Mouse (Mus musculus) thymus, adult 2 months (tissue): ENCODE data around the gene Pdss2. TPM values are rescaled to one million over a fixed set of nuclear protein-coding genes. Genes with fewer than 3 reads are reported as not detected.

Source experiments
- DNase-seq: peaks from one replicate; pipeline ENCODE4 v3.0.0; 2021
- H3K27ac ChIP-seq: fragments of 200-500 bp; 2 replicates; pipeline ENCODE4 v1.5.1; 2012; ENCODE audit warnings: low read length, control low read depth; ENCODE audit not compliant: control insufficient read depth, insufficient read depth
- H3K27me3 ChIP-seq: fragments of 200-500 bp; 2 replicates; pipeline ENCODE4 v1.6.1; 2012; ENCODE audit warnings: mild to moderate bottlenecking, low read length, moderate library complexity, mixed read lengths; ENCODE audit not compliant: control insufficient read depth, insufficient read depth
- H3K36me3 ChIP-seq: fragments of 200-500 bp; 2 replicates; pipeline ENCODE4 v1.6.1; 2012; ENCODE audit warnings: mild to moderate bottlenecking, low read length, moderate library complexity; ENCODE audit not compliant: control insufficient read depth, insufficient read depth
- H3K4me1 ChIP-seq: fragments of 200-500 bp; replicated peaks from 2 replicates; pipeline ENCODE4 v1.6.1; 2012; ENCODE audit warnings: low read length; ENCODE audit not compliant: control insufficient read depth, insufficient read depth
- H3K4me3 ChIP-seq: fragments of 200-500 bp; 2 replicates; pipeline ENCODE4 v1.5.1; 2012; ENCODE audit warnings: mild to moderate bottlenecking, low read length, control low read depth, moderate library complexity; ENCODE audit not compliant: control insufficient read depth, insufficient read depth
- CTCF ChIP-seq: fragments of 200-500 bp; IDR thresholded peaks from 2 replicates; pipeline ENCODE4 v1.5.1; 2012; ENCODE audit warnings: mild to moderate bottlenecking, control low read depth, low read length, moderate library complexity, borderline replicate concordance; ENCODE audit not compliant: control insufficient read depth, poor library complexity, insufficient read depth; ENCODE audit errors: extremely low read depth
- POLR2A ChIP-seq: fragments of 200-500 bp; IDR thresholded peaks from 2 replicates; pipeline ENCODE4 v1.6.1; 2012; ENCODE audit warnings: mild to moderate bottlenecking, low read length, control low read depth, moderate library complexity; ENCODE audit not compliant: control insufficient read depth, poor library complexity, insufficient read depth; ENCODE audit errors: extremely low read depth
- WGBS: fragments of 180-500 bp; shearing (Covaris S2); methylation state at CpG from one replicate; pipeline ENCODE4 v1.1.7; 2018; 5-methylcytosine and 5-hydroxymethylcytosine counted together
- polyA plus RNA-seq: library from polyadenylated mRNA; depleted of rRNA; stranded (reverse); fragments of >200 nt; gene quantifications from 2 replicates; pipeline ENCODE4 v1.2.3, GENCODE M21; 2012

Pdss2 gene
- polyA plus RNA-seq, 1 experiment = 10.5 TPM

DNA sequence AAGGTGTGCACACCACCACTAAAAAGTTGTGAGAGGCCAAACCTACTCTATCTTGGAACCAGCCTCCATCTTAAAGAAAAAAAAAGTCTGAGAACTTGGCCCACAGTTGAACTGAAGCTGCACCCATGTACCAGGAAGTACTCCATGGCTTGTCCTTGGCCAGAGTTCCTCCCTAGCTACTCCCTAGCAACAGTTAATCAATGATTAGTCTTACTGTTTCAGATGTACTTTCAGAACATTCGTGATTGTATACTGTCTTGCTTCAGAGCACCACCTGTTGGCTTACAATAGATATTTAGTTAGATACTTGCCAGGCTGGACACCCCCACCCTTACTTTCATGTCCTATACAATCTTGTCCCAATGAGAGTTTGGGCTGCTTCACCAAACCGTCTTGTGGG is 50.0 kb downstream of the Pdss2 start:
- Histone ChIP-seq H3K27ac (no peak overlapping the region), H3K36me3 (no peaks in the 10 kb centered on the region), H3K27me3 (no peaks in the 10 kb centered on the region), H3K4me1 (no peaks in the 10 kb centered on the region), H3K4me3 (no peak overlapping the region)
- WGBS = 97% methylated on average over 2 of the region's 2 CpGs
- no peak for TF ChIP-seq CTCF
- no peak for TF ChIP-seq POLR2A
- DNase-seq = no peak

DNA sequence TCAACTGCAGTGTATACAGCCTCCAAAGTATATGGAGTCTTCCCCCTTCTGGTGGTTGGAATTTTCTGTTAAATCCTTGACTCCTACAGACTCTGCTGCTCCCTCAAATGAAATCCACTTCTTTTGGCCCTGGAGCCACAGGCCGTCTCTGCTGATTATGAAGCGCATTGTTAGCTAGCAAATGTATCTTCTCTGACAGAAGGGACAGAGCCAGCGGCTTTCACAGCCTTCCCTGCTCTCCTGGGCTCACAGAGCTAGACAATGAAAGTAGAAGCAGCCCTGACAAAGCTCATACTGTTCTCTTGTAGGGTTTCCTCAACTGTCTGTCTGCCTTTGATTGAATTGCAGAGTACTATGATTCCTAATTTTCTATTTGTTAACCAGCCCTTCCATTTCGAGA is 51.1 kb downstream of the Pdss2 start:
- Histone ChIP-seq H3K27me3 (no peaks in the 10 kb centered on the region), H3K27ac (no peak overlapping the region), H3K4me1 (no peaks in the 10 kb centered on the region), H3K4me3 (no peak overlapping the region), H3K36me3 (no peaks in the 10 kb centered on the region)
- DNase-seq = no peak
- WGBS = 94% methylated on average over 4 of the region's 4 CpGs
- TF ChIP-seq POLR2A = no peak
- TF ChIP-seq CTCF = no peak

GRCm38 (mm10) chr10:43273057-43273456 is 51.8 kb downstream of the Pdss2 start:
- Histone ChIP-seq H3K27ac (no peak overlapping the region), H3K36me3 (no peaks in the 10 kb centered on the region), H3K4me3 (no peak overlapping the region), H3K4me1 (no peaks in the 10 kb centered on the region), H3K27me3 (no peaks in the 10 kb centered on the region)
- 95% methylated on average over 3 of the region's 3 CpGs for WGBS
- DNase-seq = no peak
- no peak for TF ChIP-seq CTCF
- TF ChIP-seq POLR2A = no peak

DNA sequence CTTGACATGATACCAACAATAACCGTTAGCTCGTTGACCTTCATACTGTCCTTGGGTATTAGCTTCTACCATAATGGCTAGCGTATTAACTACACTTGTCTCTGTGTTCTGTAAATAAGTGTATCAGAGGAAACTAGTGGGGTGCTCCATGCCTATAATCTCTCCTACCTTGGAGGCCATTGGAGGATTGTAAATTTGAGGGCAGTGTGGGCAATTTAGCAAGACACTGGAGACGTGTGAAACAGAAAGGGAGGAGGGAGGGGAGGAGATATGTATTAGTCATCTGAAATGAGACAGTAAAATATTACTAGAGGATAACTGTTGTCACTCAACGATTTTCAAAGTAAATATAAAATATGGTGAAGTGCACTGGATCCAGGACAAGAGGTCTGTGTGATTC is 54.2 kb downstream of the Pdss2 start:
- Histone ChIP-seq H3K27me3 (no peaks in the 10 kb centered on the region), H3K4me1 (no peaks in the 10 kb centered on the region), H3K4me3 (no peak overlapping the region), H3K27ac (no peak overlapping the region), H3K36me3 (no peaks in the 10 kb centered on the region)
- 92% methylated on average over 5 of the region's 5 CpGs for WGBS
- TF ChIP-seq POLR2A (no peak), CTCF (no peak)
- DNase-seq = no peak

DNA sequence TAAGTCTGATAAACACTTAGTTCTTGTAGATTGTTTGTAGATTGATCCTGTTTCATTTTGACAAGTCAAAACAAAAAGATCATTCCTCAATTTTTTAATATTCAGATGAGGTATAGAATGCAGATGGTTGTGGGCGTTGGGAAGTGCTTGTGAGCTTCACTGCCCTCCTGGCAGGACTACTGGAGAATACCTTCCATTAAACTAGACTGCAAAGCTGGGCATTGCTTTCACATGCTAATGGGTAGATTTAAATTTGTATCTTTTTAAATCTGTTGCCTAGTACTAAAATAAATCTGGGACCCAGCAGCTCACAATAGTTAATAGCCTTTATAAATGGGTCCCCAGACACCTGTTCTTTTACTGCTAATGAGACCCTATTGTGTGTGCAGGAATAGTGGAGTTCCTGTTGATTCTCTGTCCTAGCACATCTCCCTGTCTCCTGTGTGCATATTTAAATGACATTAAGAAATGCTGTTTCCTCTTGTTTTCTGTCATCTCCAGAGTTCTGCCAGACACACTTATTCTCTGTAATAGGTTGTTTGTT is 54.9 kb downstream of the Pdss2 start:
- WGBS = 95% methylated on average over 1 of the region's 1 CpGs
- Histone ChIP-seq H3K4me3 (no peak overlapping the region), H3K4me1 (no peaks in the 10 kb centered on the region), H3K27ac (no peak overlapping the region), H3K36me3 (no peaks in the 10 kb centered on the region), H3K27me3 (no peaks in the 10 kb centered on the region)
- DNase-seq = no peak
- no peak for TF ChIP-seq CTCF
- no peak for TF ChIP-seq POLR2A

DNA sequence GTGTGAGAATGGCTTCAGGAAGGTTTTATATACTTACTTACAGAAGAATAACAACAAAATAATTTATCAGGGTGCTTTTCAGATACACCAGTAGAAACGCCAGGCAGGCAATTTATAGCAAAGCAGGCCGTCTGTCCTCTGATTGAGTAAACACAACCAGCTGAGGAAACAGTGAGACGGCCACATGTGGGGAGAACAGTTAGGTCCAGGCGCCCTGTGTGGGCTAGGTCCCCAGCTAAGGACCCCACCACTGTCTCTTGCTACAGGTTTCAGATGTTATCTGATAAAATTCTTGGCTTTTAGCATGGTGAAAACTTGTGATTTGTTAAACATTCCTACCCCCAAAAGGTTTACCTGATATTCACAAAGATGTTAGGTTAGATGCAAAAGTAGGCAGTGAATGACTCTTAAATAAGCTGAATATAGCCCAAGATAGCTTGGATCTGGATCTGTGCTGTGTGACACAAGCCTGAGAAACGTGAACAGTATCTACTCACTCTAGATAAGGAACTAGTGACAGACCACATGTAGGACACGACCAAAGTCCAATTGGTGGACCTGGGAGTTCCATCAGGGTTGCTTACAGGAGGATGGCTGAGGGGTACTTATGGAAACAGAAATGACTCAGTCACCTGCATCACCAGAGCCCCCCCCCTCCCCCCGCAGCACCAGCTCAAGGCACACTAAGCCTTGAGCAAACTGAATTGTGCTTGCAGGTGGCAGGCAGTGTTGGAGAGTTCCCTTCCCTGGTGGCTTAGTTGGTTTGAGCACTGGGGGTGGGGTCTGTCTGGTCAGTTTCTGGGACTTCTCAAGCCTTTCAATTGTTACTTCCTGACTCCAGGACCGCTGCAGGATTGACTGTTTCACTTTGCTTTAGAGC is 56.2 kb downstream of the Pdss2 start:
- H3K27ac ChIP-seq = no peak overlapping the region
- no peak overlapping the region for H3K4me3 ChIP-seq
- no peak for DNase-seq
- TF ChIP-seq POLR2A = no peak
- TF ChIP-seq CTCF = no peak
- no peaks in the 10 kb centered on the region for H3K27me3 ChIP-seq
- H3K36me3 ChIP-seq = no peaks in the 10 kb centered on the region
- no peaks in the 10 kb centered on the region for H3K4me1 ChIP-seq
- WGBS = 92% methylated on average over 8 of the region's 8 CpGs
